Mouse (Mus musculus): Measurements from ENCODE around the gene Cldn13.

Cldn13 gene

DNA sequence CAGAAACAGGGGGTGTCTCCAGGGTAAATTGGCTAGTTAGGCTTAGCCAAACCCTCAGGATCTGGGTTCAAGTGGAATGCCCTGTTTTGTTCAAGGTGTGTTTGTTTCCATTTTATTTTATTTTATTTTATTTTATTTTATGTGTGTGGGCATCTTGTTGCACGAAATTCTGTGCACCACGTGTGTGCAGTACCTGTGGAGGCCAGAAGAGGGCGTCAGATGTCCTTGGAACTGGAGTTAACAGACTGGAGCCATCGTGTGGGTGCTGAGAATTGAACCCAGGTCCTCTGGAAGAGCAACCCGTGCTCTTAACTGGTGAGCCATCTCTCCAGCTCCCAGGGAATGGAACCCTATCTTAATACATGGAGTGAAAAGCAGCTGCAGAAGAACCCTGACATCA is 22.6 kb downstream of the Cldn13 start:
- DNase-seq (ENCODE audit: low read depth, low spot score): no peak

DNA sequence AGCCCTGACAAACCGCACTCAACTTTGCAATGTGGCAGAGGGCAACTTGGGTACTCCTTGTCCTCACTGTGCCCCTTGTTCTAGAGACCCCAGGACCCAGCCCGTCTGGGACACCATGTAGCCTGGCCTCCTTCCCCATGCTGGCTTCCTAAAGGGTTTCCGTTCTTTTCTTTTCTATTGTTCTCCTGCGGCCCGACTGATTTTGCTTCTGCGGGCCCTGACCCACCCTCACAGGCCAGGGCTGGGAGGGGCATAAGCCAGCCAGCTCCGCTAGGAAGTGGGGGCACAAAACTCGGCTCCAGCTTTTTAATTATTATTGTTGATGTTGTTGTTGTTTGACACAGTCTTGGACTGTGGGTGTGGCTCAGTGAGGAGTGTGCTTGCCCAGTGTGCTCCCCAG is 23.8 kb downstream of the Cldn13 start:
- DNase-seq (ENCODE audit: low read depth, low spot score): no peak

DNA sequence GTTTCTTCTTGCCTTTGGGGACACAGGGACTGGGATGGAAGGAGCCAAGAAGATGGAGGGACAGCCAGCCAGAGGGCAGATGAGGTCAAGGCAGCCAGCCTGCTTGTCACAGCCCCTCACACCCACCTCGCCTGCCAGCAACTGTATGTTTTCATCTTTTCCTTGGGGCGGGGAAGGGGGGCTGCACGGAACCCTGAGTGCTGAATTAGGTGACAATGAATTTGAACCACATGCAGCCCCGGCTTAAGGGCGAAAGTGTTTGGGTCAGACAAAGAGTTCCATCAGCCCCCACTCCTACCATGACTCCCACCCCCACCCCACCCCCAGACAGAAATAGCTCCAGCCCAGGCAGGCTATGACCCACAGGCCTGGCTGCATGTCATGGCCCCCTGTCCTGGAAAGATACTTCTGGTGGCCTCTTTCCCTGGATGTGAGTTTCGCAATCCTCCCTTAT is 24.7 kb downstream of the Cldn13 start:
- no peak for DNase-seq (ENCODE audit: low read depth, low spot score)

DNA sequence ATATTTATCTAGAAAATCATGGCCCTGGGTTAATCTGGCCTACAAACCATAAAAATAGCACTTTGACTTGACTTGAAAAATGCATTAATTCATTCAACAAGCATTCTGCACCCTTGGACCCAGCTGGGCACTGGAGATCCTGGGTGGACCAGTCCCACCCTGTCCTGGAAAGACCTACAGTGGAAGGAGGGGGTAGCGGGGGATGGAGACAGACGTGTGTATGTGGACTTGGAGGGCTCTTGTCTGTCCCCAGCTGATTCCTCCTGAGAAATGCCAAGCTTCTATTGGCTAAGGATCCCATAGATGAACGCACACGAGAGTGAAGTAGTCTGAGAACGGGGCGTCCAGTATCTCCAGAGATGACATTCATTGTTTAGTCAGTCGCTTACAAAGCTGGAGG is 26.8 kb downstream of the Cldn13 start:
- no peak for DNase-seq (ENCODE audit: low read depth, low spot score)

DNA sequence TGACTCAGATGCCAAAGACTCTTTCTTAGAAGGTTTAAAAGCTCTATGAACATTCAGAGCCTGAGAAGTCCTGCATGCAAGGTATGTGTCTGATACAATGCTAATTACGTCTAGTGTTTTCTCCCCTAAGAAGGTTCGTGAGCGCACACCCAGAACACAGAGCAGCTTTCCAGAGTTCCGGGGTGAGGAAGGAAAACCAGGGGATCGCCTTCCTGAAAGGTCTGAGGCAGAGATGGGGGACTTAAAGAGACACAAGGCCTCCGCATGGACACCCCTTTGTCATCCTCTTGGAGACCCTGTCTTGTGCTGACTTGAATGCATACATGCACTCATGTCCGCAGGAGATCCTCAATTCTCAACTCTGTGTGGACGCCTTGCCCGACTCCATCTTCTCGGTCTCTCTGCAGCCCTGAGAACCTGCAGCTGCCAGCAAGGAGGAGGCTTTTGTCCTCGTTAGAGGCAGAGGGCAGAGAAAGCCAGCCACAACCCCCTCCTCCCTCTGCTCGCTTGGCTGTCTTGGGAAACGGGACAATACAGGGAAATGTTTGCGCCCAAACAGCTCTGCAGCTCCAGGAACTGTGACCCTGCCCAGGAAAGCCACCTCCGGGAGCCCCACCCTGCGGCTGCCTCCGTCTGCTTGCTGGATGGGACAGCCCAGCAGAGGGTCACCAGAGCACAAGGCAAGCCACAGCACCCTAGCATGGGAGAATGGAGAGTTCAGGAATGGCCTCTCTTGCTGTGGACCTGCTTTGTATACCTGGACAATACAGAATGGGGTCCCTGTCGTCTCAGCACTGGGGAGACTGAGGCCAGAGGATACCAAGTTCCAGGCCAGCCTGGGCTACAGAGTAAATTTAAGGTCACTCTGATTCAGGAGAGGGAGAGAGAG is 27.6 kb downstream of the Cldn13 start:
- DNase-seq (ENCODE audit: low read depth, low spot score): no peak

DNA sequence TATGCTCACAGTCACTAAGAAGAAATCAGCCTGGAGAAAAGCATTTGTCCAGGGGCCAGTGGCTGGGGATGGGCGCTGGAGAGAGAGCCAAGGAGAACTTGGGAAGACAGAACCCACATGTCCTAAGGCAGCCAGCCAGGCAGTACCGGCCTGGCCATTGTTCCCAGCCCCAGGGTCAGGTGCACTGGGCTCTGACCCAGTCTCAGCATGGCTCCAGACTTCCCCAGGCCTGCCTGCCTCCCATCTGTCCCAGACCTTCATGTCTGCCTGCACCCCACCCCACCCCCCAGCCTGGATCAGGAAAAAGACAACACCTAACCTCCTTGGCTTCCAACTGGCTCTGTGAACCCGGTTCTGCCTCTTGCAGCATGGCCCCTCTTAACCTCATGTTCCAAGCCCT is 32.2 kb downstream of the Cldn13 start:
- no peak for DNase-seq (ENCODE audit: low read depth, low spot score)

DNA sequence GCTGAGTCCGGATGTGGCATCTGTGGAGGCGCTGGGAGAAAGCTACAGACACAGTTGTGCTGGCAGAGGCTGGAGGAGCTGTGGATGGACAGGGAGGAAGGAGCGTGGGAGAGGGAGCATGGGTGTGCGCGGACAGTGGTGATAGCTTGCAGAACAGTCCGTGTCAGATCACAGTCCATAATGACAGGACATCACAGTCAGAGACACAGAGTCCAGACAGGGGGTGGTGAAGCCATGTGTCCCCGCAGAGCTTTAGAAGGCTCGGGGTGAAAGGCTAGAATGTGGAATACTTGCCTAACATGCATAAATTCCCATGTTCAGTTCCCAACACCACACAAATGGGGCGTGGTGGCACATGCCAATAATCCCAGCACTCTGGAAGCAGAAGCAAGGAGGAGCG is 38.5 kb downstream of the Cldn13 start:
- no peak for DNase-seq (ENCODE audit: low read depth, low spot score)

DNA sequence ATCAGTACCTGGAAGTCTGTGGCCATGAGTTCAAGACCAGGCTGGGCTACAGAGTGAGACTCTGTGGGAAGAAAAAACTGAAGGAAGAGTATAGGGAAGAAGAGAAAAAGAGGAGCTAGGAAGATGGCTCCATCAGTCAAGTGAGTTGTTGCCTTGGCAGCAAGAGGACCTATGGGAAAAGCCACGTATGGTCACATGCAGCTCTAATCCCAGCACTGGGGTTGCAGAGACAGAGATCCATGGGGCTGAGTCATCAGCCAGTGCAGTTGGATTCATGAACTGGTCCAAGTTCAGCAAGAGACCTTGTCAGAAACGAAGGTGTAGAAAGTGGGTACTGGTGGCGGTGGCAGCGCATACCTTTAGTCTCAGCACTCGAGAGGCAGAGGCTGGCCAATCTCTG is 40.1 kb downstream of the Cldn13 start:
- no peak for DNase-seq (ENCODE audit: low read depth, low spot score)

DNA sequence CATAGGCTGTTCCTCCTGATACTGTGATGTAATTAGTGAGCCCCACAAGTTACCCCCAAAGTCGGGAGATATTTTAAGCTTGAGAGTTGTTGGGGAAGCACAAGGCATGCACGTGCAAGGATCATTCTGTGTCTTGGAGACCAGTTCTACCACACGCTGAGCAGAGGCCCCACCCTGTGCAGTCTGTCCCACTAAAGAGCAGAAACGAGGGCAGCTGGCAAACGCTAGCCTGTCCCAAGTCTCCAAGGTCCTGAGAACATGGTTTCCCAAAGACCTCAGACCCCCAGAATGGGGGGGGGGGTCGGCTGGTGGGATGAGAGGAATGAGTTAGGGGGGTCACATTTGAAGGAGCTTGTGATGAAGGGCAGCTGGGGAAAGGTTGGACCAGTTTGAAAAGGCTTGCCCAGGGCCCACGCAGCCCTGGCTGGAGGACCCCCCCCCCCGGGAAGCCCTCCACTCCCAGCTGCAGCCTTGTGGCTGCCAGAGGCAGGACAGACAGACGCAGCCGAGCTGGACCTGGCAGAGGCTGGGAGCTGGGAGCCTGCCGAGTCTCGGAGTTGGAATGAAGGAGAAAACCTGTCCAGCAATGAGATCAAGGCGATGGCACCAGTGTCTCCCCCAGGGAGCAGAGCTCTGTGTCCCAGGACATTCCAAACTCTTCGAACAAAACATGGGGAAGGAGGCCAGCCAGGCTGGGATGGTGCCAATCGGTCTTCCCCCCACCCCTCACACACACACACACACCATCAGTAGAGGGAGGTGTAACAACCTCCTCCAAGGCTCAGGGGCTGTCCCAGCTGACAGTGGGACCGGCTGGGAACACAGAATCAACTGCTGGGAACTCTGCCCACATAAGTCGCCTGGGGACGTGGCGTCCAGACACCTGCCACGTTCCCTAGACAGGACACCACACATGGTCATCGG is 41.1 kb downstream of the Cldn13 start:
- no peak for DNase-seq (ENCODE audit: low read depth, low spot score)

DNA sequence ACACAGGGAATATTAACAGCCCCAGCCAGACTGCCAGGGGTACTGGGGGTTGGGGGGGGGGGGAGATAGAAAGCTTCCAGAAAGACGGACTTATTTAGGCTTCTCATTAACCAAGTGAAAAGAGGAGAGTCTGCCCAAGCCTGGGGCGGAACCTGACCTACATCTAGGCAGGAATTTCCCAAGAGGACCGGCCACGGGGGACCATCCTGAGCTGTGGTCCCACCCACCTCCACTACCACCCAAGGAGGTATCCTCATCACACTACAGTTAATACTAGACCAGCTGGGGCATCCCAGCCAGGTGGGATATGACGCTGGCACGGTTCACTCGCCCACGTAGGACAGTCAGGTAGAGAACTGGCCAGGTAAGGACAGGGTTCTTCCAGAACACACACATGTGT is 42.3 kb downstream of the Cldn13 start:
- no peak for DNase-seq (ENCODE audit: low read depth, low spot score)

DNA sequence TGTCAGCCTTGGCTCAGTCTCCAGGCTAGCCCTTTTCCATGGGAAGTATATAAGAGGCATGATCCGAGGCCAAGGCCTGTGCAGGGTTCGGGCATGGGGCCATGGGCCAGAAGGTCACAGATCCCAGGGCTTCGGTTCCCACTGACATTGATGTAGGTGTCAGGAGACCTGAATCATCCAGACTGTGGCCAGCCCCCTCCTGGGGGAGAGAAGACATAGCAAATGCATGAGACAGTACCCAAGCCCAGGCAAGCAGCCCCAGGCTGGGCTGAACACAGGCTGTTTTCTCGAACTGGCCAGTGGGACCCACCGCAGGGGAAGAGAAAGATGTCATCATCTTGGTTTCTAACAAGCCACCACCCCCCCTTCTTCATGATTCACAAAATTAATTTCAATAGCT is 42.7 kb downstream of the Cldn13 start:
- no peak for DNase-seq (ENCODE audit: low read depth, low spot score)

DNA sequence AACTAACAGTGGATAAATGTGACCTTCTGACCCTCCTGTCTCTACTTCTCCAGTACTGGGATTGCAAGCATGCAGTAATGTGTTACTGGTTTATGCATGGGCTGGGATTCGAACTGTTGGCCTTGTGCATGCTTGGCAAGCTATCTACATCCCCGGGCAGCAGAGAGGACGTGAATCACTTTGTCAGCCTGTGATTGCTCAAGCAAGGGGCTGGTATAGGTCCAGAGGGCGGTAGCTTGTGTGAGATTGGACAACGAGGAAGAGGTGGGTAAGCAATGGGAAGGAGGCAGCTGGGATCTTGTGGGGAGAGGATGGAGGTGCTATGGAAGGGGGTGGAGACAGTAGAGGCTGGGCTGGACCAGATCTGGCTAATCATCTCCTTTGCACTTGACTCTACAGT is 46.8 kb downstream of the Cldn13 start:
- no peak for DNase-seq (ENCODE audit: low read depth, low spot score)

DNA sequence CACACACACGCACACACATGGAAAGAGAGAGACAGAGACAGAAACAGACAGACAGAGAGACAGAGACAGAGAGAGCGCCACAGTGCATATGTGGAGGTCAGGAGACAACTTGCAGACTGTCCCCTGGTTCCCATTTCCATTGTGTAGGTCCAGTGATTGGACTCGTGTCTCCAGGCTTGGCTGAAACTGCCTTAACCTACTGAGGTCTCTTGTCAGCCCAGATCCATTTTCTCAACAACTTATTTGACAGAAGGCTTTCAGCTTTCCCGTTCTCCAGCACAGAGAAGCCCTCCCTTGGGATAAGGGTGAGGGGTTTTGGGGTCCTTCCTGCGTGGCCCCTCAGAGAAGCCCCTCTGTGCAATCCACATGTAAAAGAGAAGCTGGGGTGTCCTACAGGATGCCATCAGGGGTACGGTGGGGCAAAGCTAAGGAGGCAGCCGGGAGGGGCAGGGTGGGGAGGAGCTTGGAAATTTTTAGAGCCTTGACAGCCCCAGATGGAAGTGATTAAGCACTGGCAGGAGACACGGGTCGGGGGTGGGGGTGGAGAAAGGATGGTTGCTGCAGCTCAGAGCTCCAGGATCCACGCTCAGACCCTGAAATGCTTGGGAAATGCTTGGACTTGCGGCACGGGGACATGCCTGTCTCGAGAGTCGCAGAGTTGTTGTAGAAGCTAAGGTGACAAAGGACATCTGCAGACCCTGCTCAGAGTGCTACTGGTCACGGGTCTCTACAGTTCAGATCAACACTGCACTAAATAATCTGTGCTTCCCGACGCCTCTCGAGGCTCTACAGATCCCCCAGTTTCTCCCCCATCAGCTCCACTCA is 47.8 kb downstream of the Cldn13 start:
- DNase-seq (ENCODE audit: low read depth, low spot score): no peak

DNA sequence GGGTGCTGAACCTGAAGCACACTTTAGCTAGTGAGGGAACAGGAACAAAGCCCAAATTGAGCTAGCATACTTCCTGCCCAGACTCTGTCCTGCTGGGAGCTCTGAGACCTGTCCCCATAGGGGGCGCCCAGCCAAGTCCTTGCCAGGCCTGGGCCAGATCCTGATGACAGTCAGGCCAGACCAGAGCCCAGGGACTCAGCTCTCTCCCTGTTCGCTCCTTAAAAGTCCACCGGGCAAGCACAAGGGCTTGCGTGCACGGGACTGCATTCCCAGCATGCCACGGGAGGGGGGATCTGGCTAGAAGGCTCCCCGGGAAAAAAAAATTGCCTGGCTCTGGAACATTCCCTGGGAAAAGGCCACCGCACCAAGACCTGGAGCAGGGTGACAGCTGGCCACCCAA is 50.2 kb downstream of the Cldn13 start:
- no peak for DNase-seq (ENCODE audit: low read depth, low spot score)

Data from retina, postnatal 7 days (tissue).